Mouse (Mus musculus): ENCODE measurements at regions not wholly inside any gene's neighbourhood (a gene's known extent, or its start where the extent isn't known, plus 50 kb on each side); places are given as distances from the start of the nearest gene placed in this dataset.

DNA sequence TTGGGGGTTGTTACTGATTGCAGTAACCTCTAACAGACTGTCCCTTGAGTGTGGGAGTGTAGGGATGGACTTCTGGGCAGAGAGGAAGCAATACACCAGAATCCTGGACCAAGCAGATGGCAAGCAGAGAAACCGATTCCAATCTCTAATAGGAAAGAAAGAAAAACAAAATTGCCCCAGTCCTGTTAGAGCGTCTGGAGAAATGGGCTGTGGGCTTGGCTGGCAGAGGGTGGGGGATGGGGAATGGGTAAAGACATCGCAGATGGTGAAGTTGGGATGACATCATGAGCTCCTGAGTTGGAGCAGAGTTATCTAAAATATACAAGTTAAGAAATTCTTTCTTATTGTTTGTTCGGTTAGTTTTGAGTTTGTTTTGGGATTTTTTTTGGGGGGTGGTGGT, 260.5 kb downstream of the Ptpru start:
- H3K9ac ChIP-seq (ENCODE audit: insufficient read depth, low read depth) = no peak overlapping the region
- no peak for DNase-seq (ENCODE audit: extremely low read depth)
- H3K27me3 ChIP-seq (replicated peaks) = peaks cover 74% of the 10 kb centered on the region
- H3K27ac ChIP-seq (ENCODE audit: insufficient read depth, low read depth) = no peak overlapping the region
- H3K9me3 ChIP-seq (replicated peaks; ENCODE audit: low read length) = no peaks in the 10 kb centered on the region
- in situ Hi-C loops (cut with MboI; ENCODE audit: low pct_ligation_motif_present, low pct_unique_long_range_greater_than_20kb, low sequenced_read_pairs) (no loop called here), dilution Hi-C loops (cut with MboI; ENCODE audit: extremely low pct_ligation_motif_present, extremely low pct_unique_long_range_greater_than_20kb, low sequenced_read_pairs) (no loop called here)
- H3K4me1 ChIP-seq (ENCODE audit: control insufficient read depth in 1 of 2, insufficient read depth in 2 of 2) = no peaks in the 10 kb centered on the region
- H3K79me2 ChIP-seq (replicated peaks; ENCODE audit: control insufficient read depth, extremely low read depth, insufficient read depth, poor library complexity, severe bottlenecking) = no peaks in the 10 kb centered on the region
- H3K4me3 ChIP-seq (replicated peaks in 1 of 3; ENCODE audit: low read depth in 2 of 3, low read length in 2 of 3, poor library complexity in 1 of 3) = no peak overlapping the region
- H3K4me2 ChIP-seq (ENCODE audit: insufficient read depth, low read depth, poor library complexity, severe bottlenecking) = no peak overlapping the region
- TF ChIP-seq MXI1 (IDR thresholded peaks at IDR 0.05; ENCODE audit: low read depth, low read length) (no peak), HCFC1 (IDR thresholded peaks at IDR 0.05; ENCODE audit: low read depth, low read length) (no peak), USF2 (conservative IDR thresholded peaks at IDR 0.05; ENCODE audit: low read depth, low read length) (no peak), UBTF (IDR thresholded peaks at IDR 0.05; ENCODE audit: low read depth, low read length) (no peak), MAFK (IDR thresholded peaks at IDR 0.05; ENCODE audit: insufficient replicate concordance, low read length) (no peak), ZMIZ1 (IDR thresholded peaks at IDR 0.05; ENCODE audit: low read depth, low read length) (no peak), TBP (conservative IDR thresholded peaks at IDR 0.05; ENCODE audit: low read depth, low read length) (no peak), ETS1 (conservative IDR thresholded peaks at IDR 0.05; ENCODE audit: low read depth, low read length) (no peak), POLR2AphosphoS2 (IDR thresholded peaks at IDR 0.05; ENCODE audit: low read depth, low read length) (no peak)
- H3K36me3 ChIP-seq (replicated peaks in 1 of 2; ENCODE audit: control insufficient read depth in 1 of 2, insufficient read depth in 1 of 2, low read length in 1 of 2) = no peaks in the 10 kb centered on the region

DNA sequence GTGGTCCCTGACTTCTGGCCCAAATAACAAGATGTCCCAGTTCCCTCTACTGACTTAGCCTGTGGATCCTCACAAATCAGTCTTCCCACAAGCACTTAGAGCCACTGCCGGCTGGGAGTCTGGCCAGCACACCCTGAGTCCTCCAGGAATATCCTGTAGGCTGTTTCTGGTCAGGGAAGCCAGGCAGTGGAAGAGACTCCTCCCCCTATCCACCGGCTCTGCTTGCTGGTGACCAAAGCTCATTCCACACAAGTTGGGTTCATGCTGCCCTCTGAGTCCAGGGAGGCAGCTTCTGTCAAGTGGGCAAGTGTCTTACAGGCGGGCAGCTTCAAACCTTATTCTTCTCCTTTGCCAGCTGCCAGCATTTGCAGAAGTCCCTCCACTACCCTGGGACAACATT, 252.1 kb downstream of the Ptpru start:
- peaks cover 58% of the 10 kb centered on the region for H3K27me3 ChIP-seq (replicated peaks)
- dilution Hi-C loops (cut with MboI; ENCODE audit: extremely low pct_ligation_motif_present, extremely low pct_unique_long_range_greater_than_20kb, low sequenced_read_pairs) = no loop called here
- H3K27ac ChIP-seq (ENCODE audit: insufficient read depth, low read depth) = no peak overlapping the region
- H3K4me1 ChIP-seq (ENCODE audit: control insufficient read depth in 1 of 2, insufficient read depth in 2 of 2) = peaks cover 0 to 7% of the 10 kb centered on the region in 2 experiments; a peak in 1 of 4 replicates
- no peak overlapping the region for H3K4me2 ChIP-seq (ENCODE audit: insufficient read depth, low read depth, poor library complexity, severe bottlenecking)
- no peaks in the 10 kb centered on the region for H3K36me3 ChIP-seq (replicated peaks in 1 of 2; ENCODE audit: control insufficient read depth in 1 of 2, insufficient read depth in 1 of 2, low read length in 1 of 2)
- H3K79me2 ChIP-seq (replicated peaks; ENCODE audit: control insufficient read depth, extremely low read depth, insufficient read depth, poor library complexity, severe bottlenecking) = no peaks in the 10 kb centered on the region
- in situ Hi-C loops (cut with MboI; ENCODE audit: low pct_ligation_motif_present, low pct_unique_long_range_greater_than_20kb, low sequenced_read_pairs) = no loop called here
- no peak overlapping the region for H3K9ac ChIP-seq (ENCODE audit: insufficient read depth, low read depth)
- no peak overlapping the region for H3K4me3 ChIP-seq (replicated peaks in 1 of 3; ENCODE audit: low read depth in 2 of 3, low read length in 2 of 3, poor library complexity in 1 of 3)
- H3K9me3 ChIP-seq (replicated peaks; ENCODE audit: low read length) = no peaks in the 10 kb centered on the region
- TF ChIP-seq RAD21 (IDR thresholded peaks at IDR 0.05; ENCODE audit: low read depth, low read length) (no peak), GABPA (IDR thresholded peaks at IDR 0.05; ENCODE audit: insufficient replicate concordance, low read depth, low read length) (no peak), JUN (IDR thresholded peaks at IDR 0.05; ENCODE audit: insufficient read depth, low read depth, low read length) (no peak), E2F4 (IDR thresholded peaks at IDR 0.05; ENCODE audit: insufficient replicate concordance, low read depth, low read length) (no peak), SIN3A (IDR thresholded peaks at IDR 0.05; ENCODE audit: low read length) (no peak), CHD2 (IDR thresholded peaks at IDR 0.05; ENCODE audit: low read length) (no peak), CHD1 (IDR thresholded peaks at IDR 0.05; ENCODE audit: low read depth, low read length) (no peak), USF1 (IDR thresholded peaks at IDR 0.05; ENCODE audit: low read depth, low read length) (no peak), UBTF (IDR thresholded peaks at IDR 0.05; ENCODE audit: low read depth, low read length) (no peak), ELF1 (IDR thresholded peaks at IDR 0.05; ENCODE audit: low read depth, low read length) (no peak), POLR2A (IDR thresholded peaks at IDR 0.05; ENCODE audit: low read depth, low read length) (no peak), KAT2A (IDR thresholded peaks at IDR 0.05; ENCODE audit: insufficient replicate concordance, low read length) (no peak), CTCF (conservative IDR thresholded peaks at IDR 0.05 in 1 of 2, IDR thresholded peaks at IDR 0.05 in 1 of 2; ENCODE audit: low read depth in 2 of 2, low read length in 2 of 2) (no peak), SMC3 (IDR thresholded peaks at IDR 0.05; ENCODE audit: low read depth, low read length) (no peak), IRF4 (IDR thresholded peaks at IDR 0.05; ENCODE audit: low read depth, low read length) (no peak), MYC (IDR thresholded peaks at IDR 0.05; ENCODE audit: low read depth, low read length) (no peak), RCOR1 (conservative IDR thresholded peaks at IDR 0.05; ENCODE audit: low read depth, low read length) (no peak), BHLHE40 (IDR thresholded peaks at IDR 0.05; ENCODE audit: low read depth, low read length) (no peak)
- no peak for DNase-seq (ENCODE audit: extremely low read depth)

All from CH12.LX (cell line).